Mouse (Mus musculus): ENCODE measurements around the gene Prkce.
A peak's percentile ranks its signal among the peaks of the same experiment; 100 is the strongest.

DNA sequence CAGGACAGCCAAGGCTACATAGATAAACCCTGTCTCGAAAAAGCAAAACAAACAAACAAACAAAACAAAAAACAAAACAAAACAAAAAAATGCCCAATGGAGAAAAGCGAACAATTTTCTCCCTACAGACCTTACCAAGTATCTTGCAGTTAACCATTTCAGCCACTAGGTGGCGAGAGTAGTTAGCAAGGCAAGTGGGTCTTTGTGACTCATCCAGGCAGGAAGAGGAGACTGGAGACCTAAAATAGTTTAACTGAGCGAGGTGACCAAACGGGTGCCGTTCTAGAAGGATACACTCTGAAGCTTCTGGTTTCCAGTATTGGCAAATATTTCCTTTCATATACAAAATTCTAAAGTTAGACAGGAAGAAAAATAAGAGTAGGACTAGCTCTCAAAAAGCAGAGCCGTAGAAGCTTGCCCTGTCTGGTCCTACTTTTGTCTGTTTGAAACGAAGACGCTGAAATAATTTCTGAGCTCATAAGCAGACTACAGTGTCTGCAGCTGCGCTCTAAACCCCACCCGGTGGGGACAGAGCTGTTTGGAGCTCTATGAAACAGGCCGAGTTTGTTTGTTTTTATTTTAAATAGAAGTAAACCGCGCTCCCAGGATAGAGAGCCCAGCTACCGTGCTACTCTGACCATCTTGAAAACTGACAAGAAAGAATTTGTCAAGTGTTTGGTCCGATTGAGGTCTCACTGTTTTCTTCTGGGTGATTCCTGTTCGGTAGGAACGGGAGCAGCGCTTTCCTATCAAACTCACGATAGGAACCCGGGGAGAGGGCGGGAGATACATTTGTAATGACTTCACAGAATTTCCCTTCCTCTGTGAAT, 368.5 kb downstream of the Prkce start:
- TF ChIP-seq ZC3H11A (IDR thresholded peaks at IDR 0.05; ENCODE audit: borderline replicate concordance, low read depth, low read length) = peak; percentile 88
- no peak for TF ChIP-seq MAFK (IDR thresholded peaks at IDR 0.05; ENCODE audit: insufficient read depth, low read depth, low read length)
- no peak for TF ChIP-seq HCFC1 (IDR thresholded peaks at IDR 0.05; ENCODE audit: borderline replicate concordance, insufficient read depth, low read length)
